Mouse (Mus musculus) CD4-positive, CD25-positive, alpha-beta regulatory T cell, adult 4 months (primary cell): ENCODE data around the gene Npdc1. TPM values are rescaled to one million over a fixed set of nuclear protein-coding genes. Genes with fewer than 3 reads are reported as not detected.
A peak's percentile ranks its signal among the peaks of the same experiment; 100 is the strongest.
"Not testable (repeated sequence)": the region's sequence is repeated elsewhere in the genome, so short reads cannot be mapped to it uniquely, and the experiment has no call there.

ENCODE experiments used
- ATAC-seq: one replicate; pipeline ENCODE4 v1.8.0; 2017
- polyA plus RNA-seq, 2 experiments: library from polyadenylated mRNA; unstranded; fragments of 100-300 nt; shearing (Covaris generic); gene quantifications; one replicate each; pipeline ENCODE4 v1.2.1; 2017

Gene Npdc1
- polyA plus RNA-seq, 2 experiments from 2014 or later = 1.4 to 2.3 TPM

- ATAC-seq = no peak
These were observed 3.2 kb upstream of the Npdc1 start, which contains the start of gene Entpd2 for GRCm38 (mm10) chr2:25395721-25396596. Entpd2 (plus strand) TSS chr2:25395874.

DNA sequence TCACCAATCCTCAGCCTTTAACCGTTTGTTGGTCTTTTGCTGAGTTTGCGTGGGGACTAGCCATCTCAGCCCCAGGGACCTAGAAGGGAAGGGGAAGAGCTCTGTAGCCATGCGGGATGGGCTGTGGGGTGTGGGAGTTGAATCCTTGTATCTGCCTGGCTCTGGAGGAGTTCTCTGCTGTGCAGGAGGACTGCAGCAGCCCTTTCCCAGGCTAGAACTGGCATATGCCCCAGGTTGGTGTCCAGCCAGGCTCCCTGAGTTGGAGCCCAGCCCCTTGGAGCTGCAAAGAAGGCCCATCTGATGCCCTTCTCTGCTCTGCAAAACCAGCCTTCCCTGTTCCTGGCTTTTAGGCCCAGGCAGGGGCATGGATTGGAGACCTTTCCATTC lies 2.6 kb upstream of the Npdc1 start:
- ATAC-seq = no peak

GRCm38 (mm10) chr2:25397010-25397409 lies 2.1 kb upstream of the Npdc1 start:
- ATAC-seq = no peak

- no peak for ATAC-seq
These were observed 1.1 kb upstream of the Npdc1 start for GRCm38 (mm10) chr2:25398065-25398464.

DNA sequence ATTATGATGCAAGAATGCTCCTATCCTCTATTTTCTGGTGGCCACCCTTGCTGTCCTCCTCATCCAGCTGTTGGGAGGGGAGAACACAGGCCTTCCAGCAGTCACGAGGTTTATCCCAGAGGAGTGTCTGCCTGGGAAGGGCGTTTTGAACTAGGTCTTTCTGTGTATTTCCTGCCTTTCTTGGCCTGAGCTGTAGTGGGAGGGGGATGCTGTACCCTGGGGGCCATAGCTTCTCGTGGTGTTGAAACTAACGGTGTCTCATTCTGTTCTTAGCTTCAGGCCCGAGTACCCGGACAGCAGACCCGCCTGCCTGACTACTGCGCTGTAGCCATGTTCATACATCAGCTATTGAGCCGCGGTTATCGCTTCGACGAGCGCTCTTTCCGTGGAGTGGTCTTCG lies 1.1 kb downstream of the Npdc1 start:
- no peak for ATAC-seq

GRCm38 (mm10) chr2:25400764-25401163 lies 1.6 kb downstream of the Npdc1 start:
- no peak for ATAC-seq

DNA sequence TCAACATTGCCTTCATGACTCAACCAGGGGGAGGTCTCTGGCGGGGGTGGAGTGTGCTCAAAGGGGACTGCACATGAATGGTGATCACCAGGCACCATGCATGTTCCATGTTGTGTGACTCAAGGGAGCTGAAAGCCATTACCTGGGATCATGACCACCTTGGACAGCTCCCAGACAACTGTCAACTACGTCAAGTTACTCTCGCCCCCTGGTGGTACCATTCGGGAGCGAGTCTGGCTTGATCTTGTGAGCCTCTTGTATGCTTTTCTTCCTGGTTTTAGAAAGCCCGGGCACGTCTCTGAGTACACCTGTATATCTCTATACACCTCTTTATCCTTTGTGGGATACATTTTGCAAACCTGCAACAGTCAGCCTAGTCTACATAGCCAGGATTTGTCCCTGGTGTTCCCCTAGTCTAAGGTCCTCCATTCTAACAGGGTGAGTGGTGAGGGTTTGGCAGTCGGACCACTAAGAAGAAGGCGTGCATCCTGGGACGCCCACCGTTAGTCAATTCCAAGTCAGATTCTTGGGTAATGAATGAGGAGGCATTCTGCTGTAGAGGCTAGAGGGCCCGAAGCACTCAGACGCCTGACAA lies 3.3 kb downstream of the Npdc1 start:
- ATAC-seq = peak; percentile 61

GRCm38 (mm10) chr2:25402972-25403601 lies 3.9 kb downstream of the Npdc1 start:
- no peak for ATAC-seq

DNA sequence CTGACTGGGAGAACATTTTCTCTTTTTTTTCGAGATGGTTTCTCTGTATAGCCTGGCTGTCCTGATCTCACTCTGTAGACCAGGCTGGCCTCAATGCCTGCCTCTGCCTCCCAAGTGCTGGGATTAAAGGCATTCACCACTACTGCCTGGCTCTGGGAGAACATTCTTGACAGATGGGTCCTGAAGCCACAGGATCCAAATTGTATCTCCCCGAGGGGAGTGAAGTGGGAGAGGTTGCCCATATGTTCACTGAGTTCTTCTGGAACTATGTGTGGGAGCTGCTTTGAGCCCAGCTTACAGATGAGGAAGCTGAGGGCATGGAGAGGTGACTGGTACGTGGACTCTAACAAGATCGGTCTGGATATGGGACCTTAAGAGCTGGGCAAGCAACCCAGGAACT lies 4.8 kb downstream of the Npdc1 start:
- no peak for ATAC-seq

GRCm38 (mm10) chr2:25408908-25409307 lies 9.8 kb downstream of the Npdc1 start:
- ATAC-seq = no peak

DNA sequence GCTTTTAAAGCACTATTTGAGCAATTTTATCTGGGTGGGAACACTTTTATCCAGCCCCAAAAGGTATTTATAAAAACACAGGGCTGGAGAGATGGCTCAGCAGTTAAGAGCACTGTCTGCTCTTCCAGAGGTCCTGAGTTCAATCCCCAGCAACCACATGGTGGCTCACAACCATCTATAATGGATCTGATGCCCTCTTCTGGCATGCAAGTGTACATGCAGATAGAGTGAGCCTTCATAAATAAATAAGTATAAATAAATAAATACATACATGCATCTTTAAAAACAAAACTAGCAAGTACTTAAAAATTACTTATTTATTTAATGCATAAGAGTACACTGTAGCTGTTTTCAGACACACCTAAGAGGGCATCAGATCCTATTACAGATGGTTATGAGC lies 14.3 kb downstream of the Npdc1 start:
- ATAC-seq = not testable (repeated sequence)

DNA sequence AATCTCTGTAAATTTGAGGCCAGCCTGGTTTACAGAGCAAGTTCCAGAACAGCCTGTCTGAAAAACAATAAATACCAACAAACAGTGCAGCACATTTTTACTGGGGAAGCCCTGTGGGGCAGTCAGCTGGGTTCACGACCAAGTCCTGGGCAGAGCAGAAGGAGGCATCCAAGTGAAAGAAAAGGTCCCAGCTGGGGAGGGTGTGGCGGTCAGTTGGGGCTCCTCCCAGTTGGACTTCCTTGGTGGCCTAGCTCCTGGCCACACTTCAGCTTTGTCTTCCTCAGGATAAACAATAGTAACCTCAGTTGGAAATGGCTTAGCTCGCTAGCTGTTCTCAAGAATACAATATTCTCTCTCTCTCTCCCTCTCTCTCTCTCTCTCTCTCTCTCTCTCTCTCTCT lies 18.3 kb downstream of the Npdc1 start:
- no peak for ATAC-seq

DNA sequence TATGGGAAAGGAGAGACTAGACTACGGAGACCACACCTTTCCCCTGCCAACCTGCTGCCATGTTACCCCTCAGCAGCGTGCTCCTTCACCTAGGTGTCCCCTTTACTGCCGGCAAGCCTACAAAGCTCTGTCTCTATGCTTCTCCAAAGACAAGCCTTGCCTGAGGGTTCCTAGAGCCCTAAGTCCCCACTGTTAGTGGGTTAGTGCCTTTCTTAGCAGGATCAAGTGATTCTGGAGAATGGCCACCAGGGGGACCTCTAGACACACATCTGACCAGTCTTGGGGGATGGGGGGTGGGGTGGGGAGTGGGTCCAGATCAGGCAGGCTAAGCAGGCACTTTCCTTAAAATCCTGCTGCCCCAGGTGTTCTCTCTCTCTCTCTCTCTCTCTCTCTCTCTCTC lies 22.7 kb downstream of the Npdc1 start:
- ATAC-seq = no peak

DNA sequence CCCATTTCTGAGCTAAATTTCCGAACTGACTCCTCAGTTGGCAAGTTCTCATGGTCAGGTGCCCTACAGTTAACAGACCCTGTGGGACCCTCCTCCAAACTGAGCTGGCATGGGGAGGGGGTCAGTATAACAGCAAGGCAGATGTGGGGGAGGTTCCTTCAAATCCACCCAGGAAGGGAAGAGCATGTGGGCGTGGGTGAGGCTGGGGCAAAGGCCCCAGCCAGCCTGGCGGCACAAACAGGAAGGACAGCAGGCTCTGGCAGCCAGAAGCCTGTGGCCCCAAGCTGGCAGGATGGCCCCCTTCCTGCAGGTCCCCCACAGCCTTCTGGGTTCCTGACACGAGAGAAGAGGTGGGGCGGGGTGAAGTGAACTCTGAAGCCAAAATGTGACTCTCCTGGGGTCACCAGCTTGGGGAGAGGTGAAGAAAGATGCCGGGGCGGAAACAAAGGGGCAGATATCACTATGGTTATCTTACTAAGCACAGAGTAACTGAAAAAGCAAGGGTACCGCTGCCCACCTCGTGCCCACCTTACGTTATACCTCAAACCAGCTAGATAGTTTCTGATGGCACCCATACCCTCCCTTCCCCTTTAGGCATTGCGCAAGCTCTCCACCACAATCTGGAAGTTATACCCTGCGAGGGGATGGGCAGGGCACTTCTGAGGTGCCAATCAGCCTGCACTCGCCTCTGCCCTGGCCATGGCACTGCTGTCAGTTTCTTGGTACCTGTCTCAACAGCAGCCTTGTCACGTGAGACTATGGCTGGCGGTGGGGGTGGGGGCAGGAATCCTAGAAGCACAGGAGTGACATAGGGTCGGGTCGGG lies 23.6 kb downstream of the Npdc1 start, which contains the start of gene Fut7:
Gene Fut7, plus strand, starts transcription at position 681 of the 824 bp plus-strand sequence.
- ATAC-seq = peak; percentile 69

DNA sequence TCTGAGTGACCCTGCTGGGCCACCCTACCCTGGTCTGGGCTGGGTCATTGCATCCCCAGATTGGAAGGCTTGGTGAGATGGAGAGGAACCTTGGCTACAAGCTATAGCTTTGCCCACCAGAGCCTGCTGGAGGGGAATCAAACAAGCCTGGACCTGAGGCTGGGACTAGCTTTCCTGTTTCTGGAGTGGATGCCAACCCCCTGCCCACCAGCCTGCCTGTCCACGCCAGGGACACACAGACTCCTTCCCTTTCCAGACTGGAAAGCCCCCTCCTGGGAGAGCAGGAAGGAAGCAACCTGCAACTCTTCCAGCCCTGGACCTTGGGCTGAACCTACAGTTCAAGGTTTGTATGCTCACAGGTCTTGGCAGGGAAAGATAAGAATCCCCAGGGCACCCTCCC lies 24.5 kb downstream of the Npdc1 start:
- ATAC-seq = no peak

- ATAC-seq = no peak
These were observed 26.3 kb downstream of the Npdc1 start for GRCm38 (mm10) chr2:25425481-25425880.

DNA sequence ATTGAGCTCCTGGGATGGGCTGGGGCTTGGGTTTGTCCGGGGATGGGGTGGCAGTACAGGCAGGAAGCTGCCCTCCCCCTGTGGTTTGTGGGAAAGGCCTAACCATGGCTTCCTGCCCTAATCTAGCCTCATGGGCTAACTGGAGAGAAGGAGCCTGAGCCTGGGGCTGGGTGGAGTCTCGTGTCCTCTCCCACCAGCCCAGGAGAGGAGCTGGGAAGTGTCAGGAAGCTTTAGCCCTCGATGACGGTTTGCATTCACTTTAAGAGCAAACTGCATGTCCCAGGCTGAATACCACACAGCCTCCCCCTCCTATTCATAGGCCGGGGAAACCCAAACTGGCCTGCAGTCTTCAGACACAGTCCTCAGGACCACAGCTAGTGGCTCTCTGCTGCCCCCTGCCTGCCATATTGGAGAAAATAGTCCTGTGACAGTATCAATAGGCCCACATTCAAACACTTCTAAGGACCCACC lies 27.6 kb downstream of the Npdc1 start:
- peak; percentile 48 for ATAC-seq

GRCm38 (mm10) chr2:25427256-25427655 lies 28.1 kb downstream of the Npdc1 start:
- ATAC-seq = no peak

- peak; percentile 77 for ATAC-seq
These were observed 29.5 kb downstream of the Npdc1 start, which contains the start of gene Abca2 for GRCm38 (mm10) chr2:25428442-25429236. Abca2 (plus strand) TSS chr2:25428703.

- no peak for ATAC-seq
These were observed 30.5 kb downstream of the Npdc1 start for GRCm38 (mm10) chr2:25429435-25430180.
